Mouse (Mus musculus) stomach, embryonic 14.5 days (tissue): ENCODE data around the gene Ctnnbip1. TPM values are rescaled to one million over a fixed set of nuclear protein-coding genes. Genes with fewer than 3 reads are reported as not detected.
A peak's percentile ranks its signal among the peaks of the same experiment; 100 is the strongest.

Experiments
- ATAC-seq: fragments of 200-750 bp; cut with Nextera tagmentation; 2 replicates; pipeline ENCODE4 v1.8.0; 2017; ENCODE audit warnings: low read depth, moderate TSS enrichment; ENCODE audit not compliant: insufficient number of reproducible peaks, insufficient read depth, low FRiP score
- H3K27ac ChIP-seq: fragments of 300-500 bp; sonication (generic); 2 replicates; pipeline ENCODE4 v1.5.1; 2014; ENCODE audit warnings: mild to moderate bottlenecking, low read length, moderate library complexity, mixed read lengths
- H3K27me3 ChIP-seq: fragments of 300-500 bp; sonication (generic); 2 replicates; pipeline ENCODE4 v1.6.1; 2014; ENCODE audit warnings: low read length, control low read depth, mixed read lengths; ENCODE audit not compliant: control insufficient read depth, insufficient read depth
- H3K36me3 ChIP-seq: fragments of 300-500 bp; sonication (generic); 2 replicates; pipeline ENCODE4 v1.6.1; 2014; ENCODE audit warnings: mild to moderate bottlenecking, control low read depth, low read length, moderate library complexity, mixed read lengths; ENCODE audit not compliant: control insufficient read depth, insufficient read depth
- H3K4me1 ChIP-seq: fragments of 300-500 bp; sonication (generic); 2 replicates; pipeline ENCODE4 v1.6.1; 2014; ENCODE audit warnings: low read length, control low read depth, mixed read lengths; ENCODE audit not compliant: control insufficient read depth, insufficient read depth
- H3K4me2 ChIP-seq: fragments of 300-500 bp; sonication (generic); replicated peaks from 2 replicates; pipeline ENCODE4 v1.6.1; 2014; ENCODE audit warnings: low read depth, low read length, control low read depth
- H3K4me3 ChIP-seq: fragments of 300-500 bp; sonication (generic); 2 replicates; pipeline ENCODE4 v1.5.1; 2014; ENCODE audit warnings: low read depth, low read length, control low read depth
- H3K9ac ChIP-seq: fragments of 300-500 bp; sonication (generic); replicated peaks from 2 replicates; pipeline ENCODE4 v1.6.1; 2014; ENCODE audit warnings: low read depth, mild to moderate bottlenecking, control low read depth, low read length, moderate library complexity, mixed read lengths
- H3K9me3 ChIP-seq: fragments of 300-500 bp; sonication (generic); 2 replicates; pipeline ENCODE4 v1.6.1; 2016; ENCODE audit warnings: low read depth, low read length, control low read depth; ENCODE audit not compliant: control insufficient read depth
- WGBS: fragments of 180-500 bp; shearing (Covaris S2); extraction: QIAGEN DNeasy Blood & Tissue Kit; methylation state at CpG from one replicate; pipeline ENCODE4 v1.1.7; 2014; 5-methylcytosine and 5-hydroxymethylcytosine counted together
- polyA plus RNA-seq: library from polyadenylated mRNA; unstranded; fragments of >200 nt; fragmentation: Nextera tagmentation; extraction: Ambion mirVana; gene quantifications from 2 replicates; pipeline ENCODE4 v1.2.1, GENCODE M21; 2014

Gene Ctnnbip1
- polyA plus RNA-seq, 1 experiment from 2014 or later, result 57.7 TPM

GRCm38 (mm10) chr4:149525811-149526210 lies 7.8 kb downstream of the Ctnnbip1 start:
- H3K27ac ChIP-seq, result no peak overlapping the region; the same call in 1 of the 2 replicates
- H3K36me3 ChIP-seq, result no peaks in the 10 kb centered on the region
- no peaks in the 10 kb centered on the region for H3K9me3 ChIP-seq
- WGBS, result 68% methylated on average over 6 of the region's 6 CpGs
- no peak overlapping the region for H3K4me3 ChIP-seq
- no peaks in the 10 kb centered on the region for H3K27me3 ChIP-seq
- H3K4me2 ChIP-seq, result no peak overlapping the region
- peaks cover 8% of the 10 kb centered on the region; the same call in 1 of the 2 replicates for H3K4me1 ChIP-seq
- no peak for ATAC-seq
- no peak overlapping the region for H3K9ac ChIP-seq

GRCm38 (mm10) chr4:149526330-149526729 lies 8.3 kb downstream of the Ctnnbip1 start:
- ATAC-seq, result peak; percentile 43; the same call in 1 of the 2 replicates
- no peak overlapping the region for H3K4me2 ChIP-seq

DNA sequence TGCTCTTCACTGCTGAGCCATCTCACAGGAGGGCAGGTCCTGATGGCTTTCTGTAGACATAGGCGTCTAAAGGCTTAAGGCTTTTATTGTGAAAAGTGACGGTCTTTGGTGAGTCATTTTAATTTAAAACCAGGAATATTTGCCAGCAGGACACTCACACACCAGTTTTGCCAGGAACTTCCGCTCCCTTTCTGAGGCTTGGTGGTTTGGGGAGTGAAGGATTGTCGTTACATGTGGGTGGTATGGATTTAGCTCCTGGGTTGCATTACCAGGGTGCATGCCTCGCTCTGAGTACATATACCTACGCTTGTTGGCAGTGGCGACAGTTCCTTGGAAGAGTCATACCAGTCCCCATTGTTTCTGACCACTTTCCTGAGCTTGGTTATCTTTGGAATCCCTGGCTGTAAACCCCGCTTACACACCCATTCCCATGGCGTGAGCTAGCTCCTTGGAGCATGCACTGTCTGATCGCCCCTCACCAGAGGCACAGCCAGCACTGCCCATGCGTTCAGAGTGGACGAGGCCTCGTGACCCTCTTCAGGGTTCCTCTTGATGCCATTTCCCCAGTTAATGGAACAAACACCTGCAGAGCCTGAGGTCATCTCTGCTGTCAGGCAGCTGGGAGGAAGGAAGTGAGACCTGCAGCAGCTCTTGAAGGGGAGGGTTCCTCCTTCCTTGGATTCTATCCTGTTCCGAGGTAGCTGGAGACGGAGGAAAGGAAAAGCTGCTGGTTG lies 9.8 kb downstream of the Ctnnbip1 start:
- 73% methylated on average over 15 of the region's 15 CpGs for WGBS
- Histone ChIP-seq H3K4me1 (peaks cover 8% of the 10 kb centered on the region; the same call in 1 of the 2 replicates), H3K27ac (peak overlapping the region; percentile 27; the same call in 1 of the 2 replicates), H3K9me3 (no peaks in the 10 kb centered on the region), H3K4me3 (no peak overlapping the region), H3K9ac (no peak overlapping the region), H3K27me3 (no peaks in the 10 kb centered on the region), H3K36me3 (no peaks in the 10 kb centered on the region), H3K4me2 (no peak overlapping the region)
- ATAC-seq, result no peak

More at GRCm38 (mm10) chr4:149526330-149526729, 8.3 kb downstream of the Ctnnbip1 start:
- H3K4me1 ChIP-seq, result peaks cover 8% of the 10 kb centered on the region; the same call in 1 of the 2 replicates
- 36% methylated on average over 7 of the region's 7 CpGs for WGBS
- no peaks in the 10 kb centered on the region for H3K27me3 ChIP-seq
- H3K9me3 ChIP-seq, result no peaks in the 10 kb centered on the region
- no peak overlapping the region for H3K9ac ChIP-seq
- no peak overlapping the region for H3K4me3 ChIP-seq
- H3K36me3 ChIP-seq, result no peaks in the 10 kb centered on the region
- H3K27ac ChIP-seq, result no peak overlapping the region; the same call in 1 of the 2 replicates

- H3K4me1 ChIP-seq, result peaks cover 8% of the 10 kb centered on the region; the same call in 1 of the 2 replicates
- H3K36me3 ChIP-seq, result no peaks in the 10 kb centered on the region
- no peak for ATAC-seq
- no peaks in the 10 kb centered on the region for H3K9me3 ChIP-seq
- H3K27ac ChIP-seq, result no peak overlapping the region; the same call in 1 of the 2 replicates
- H3K4me2 ChIP-seq, result no peak overlapping the region
- H3K27me3 ChIP-seq, result no peaks in the 10 kb centered on the region
- H3K4me3 ChIP-seq, result no peak overlapping the region
- 57% methylated on average over 6 of the region's 6 CpGs for WGBS
- H3K9ac ChIP-seq, result no peak overlapping the region
Measured at GRCm38 (mm10) chr4:149529691-149530090, 11.7 kb downstream of the Ctnnbip1 start.

DNA sequence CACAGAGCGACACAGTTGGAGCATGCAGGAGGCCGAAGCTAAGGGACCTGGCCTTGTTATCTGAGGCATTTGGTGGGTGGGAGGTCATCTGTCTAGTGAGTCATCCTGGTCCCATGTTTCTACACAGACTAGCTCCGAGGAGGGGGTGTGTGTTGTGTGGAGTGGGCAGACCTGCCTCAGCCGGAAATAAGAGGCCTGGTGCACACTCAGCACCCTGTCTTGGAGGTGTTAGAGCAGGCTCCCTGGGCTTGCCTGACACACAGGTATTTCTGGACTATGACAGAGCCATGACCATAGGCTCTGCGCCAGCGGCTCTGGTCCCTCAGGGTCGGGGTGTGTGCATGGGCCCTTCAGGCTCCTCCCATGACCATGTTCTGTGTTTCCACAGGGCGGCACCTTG lies 21.4 kb downstream of the Ctnnbip1 start:
- Histone ChIP-seq H3K4me3 (no peak overlapping the region), H3K36me3 (no peaks in the 10 kb centered on the region; the same call in 1 of the 2 replicates), H3K9me3 (no peaks in the 10 kb centered on the region), H3K4me1 (no peaks in the 10 kb centered on the region), H3K4me2 (no peak overlapping the region), H3K27me3 (no peaks in the 10 kb centered on the region), H3K9ac (no peak overlapping the region), H3K27ac (no peak overlapping the region)
- ATAC-seq, result peak; percentile 35
- 63% methylated on average over 8 of the region's 8 CpGs for WGBS

DNA sequence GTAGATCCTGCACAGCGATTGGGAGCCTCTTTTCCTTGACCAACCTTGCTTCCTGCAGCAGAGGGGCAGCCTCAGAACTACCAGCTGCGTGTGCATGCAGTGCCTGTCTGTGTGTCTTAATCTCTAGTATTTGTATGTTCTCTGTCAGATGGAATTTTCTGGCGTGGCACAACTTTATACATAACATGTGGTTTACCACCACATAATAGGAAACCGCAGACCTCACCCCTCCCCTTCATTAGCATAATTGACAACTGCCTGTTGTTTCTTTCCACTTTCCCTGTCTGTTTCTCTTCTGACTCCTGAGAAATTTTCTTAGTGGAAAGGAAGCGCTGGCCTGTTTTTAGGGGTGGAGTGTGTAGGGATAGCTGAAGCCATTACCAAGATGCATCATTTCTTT lies 23.9 kb downstream of the Ctnnbip1 start:
- no peak overlapping the region for H3K27ac ChIP-seq
- no peak overlapping the region for H3K4me2 ChIP-seq
- no peak overlapping the region for H3K4me3 ChIP-seq
- H3K4me1 ChIP-seq, result no peaks in the 10 kb centered on the region
- no peak for ATAC-seq
- WGBS, result 62% methylated on average over 5 of the region's 5 CpGs
- H3K9ac ChIP-seq, result no peak overlapping the region
- no peaks in the 10 kb centered on the region for H3K27me3 ChIP-seq
- no peaks in the 10 kb centered on the region for H3K9me3 ChIP-seq
- H3K36me3 ChIP-seq, result peaks cover 3% of the 10 kb centered on the region; the same call in 1 of the 2 replicates

DNA sequence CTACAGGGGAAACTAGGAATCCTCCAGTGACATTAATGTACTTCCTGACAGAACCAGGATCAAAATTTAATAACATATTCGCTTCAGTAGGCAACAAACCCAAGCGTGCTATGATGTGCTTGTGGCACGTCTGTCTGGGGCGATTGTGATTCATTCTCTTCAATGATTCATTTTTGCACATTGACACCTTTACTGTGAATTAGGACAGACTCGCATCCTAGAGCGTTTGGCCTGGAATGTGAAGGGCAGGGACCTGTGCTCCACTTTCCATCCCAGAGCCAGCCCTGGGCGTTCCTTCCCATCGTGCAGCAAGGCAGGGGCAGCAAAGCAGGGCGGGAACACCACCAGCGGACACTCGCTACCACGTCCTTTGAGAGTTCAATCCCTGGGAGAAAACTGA lies 24.4 kb downstream of the Ctnnbip1 start:
- Histone ChIP-seq H3K9me3 (no peaks in the 10 kb centered on the region), H3K4me3 (no peak overlapping the region), H3K4me2 (no peak overlapping the region), H3K27ac (no peak overlapping the region), H3K4me1 (no peaks in the 10 kb centered on the region), H3K9ac (no peak overlapping the region), H3K27me3 (no peaks in the 10 kb centered on the region), H3K36me3 (peaks cover 3% of the 10 kb centered on the region; the same call in 1 of the 2 replicates)
- no peak for ATAC-seq
- WGBS, result 77% methylated on average over 12 of the region's 12 CpGs

GRCm38 (mm10) chr4:149542927-149543553 lies 25.0 kb downstream of the Ctnnbip1 start:
- no peak for ATAC-seq

More at GRCm38 (mm10) chr4:149542927-149543553, 25.0 kb downstream of the Ctnnbip1 start:
- Histone ChIP-seq H3K4me2 (no peak overlapping the region), H3K4me1 (no peaks in the 10 kb centered on the region), H3K9ac (no peak overlapping the region), H3K27me3 (no peaks in the 10 kb centered on the region), H3K36me3 (peaks cover 3% of the 10 kb centered on the region; the same call in 1 of the 2 replicates), H3K4me3 (no peak overlapping the region), H3K9me3 (no peaks in the 10 kb centered on the region), H3K27ac (no peak overlapping the region)
- WGBS, result 56% methylated on average over 10 of the region's 10 CpGs
